In genomic region chr7:130572821-130573220, GRCm38 (mm10) we compare ENCODE assay signal across 8 mouse cellular contexts. TPM values are rescaled to one million over a fixed set of nuclear protein-coding genes. Genes with fewer than 3 reads are reported as not detected.
DNase-seq lines count a peak whose midpoint lies in the region; ATAC-seq lines count a peak whose summit lies in the region.

TSS of gene Nsmce4a (minus strand) at chr7:130573118.

- no peak for DNase-seq in urinary bladder, adult 2 months (ENCODE audit: low spot score)
- DNase-seq in urinary bladder, postnatal 36 days (ENCODE audit: low spot score in 2 of 2): no peak
- DNase-seq in forebrain, embryonic 11.5 days (ENCODE audit: low spot score): no peak
- DNase-seq in heart, postnatal 25 days (ENCODE audit: low spot score): no peak
- no peak for DNase-seq in right cerebral cortex, postnatal 4 days
- DNase-seq in frontal cortex, postnatal 10 days (ENCODE audit: low spot score in 2 of 2): no peak

- WGBS in forebrain, embryonic 11.5 days: 91% methylated on average over 8 of the region's 11 CpGs
- 63% methylated on average over 10 of the region's 11 CpGs for WGBS in limb, embryonic 12.5 days

- no peak within 1 kb of the TSS for H3K4me2 ChIP-seq in forebrain, embryonic 11.5 days (ENCODE audit: low read depth, low read length, severe bottlenecking)
- no peak within 1 kb of the TSS for H3K4me2 ChIP-seq in limb, embryonic 12.5 days

- no peaks in the 10 kb centered on the region for H3K36me3 ChIP-seq in forebrain, embryonic 11.5 days (ENCODE audit: control insufficient read depth, insufficient read depth, low read length)
- no peaks in the 10 kb centered on the region for H3K36me3 ChIP-seq in limb, embryonic 12.5 days

- H3K27ac ChIP-seq in forebrain, embryonic 11.5 days (ENCODE audit: low read depth, low read length): no peak within 1 kb of the TSS
- H3K27ac ChIP-seq in limb, embryonic 12.5 days: no peak within 1 kb of the TSS

- no peak within 1 kb of the TSS for H3K4me3 ChIP-seq in forebrain, embryonic 11.5 days (ENCODE audit: low read depth, low read length)
- no peak within 1 kb of the TSS for H3K4me3 ChIP-seq in limb, embryonic 12.5 days (replicated peaks)

- no peak within 1 kb of the TSS for H3K9ac ChIP-seq in forebrain, embryonic 11.5 days (ENCODE audit: low read length)
- no peak within 1 kb of the TSS for H3K9ac ChIP-seq in limb, embryonic 12.5 days (replicated peaks)

- H3K9me3 ChIP-seq in forebrain, embryonic 11.5 days (ENCODE audit: control insufficient read depth, low read length): no peaks in the 10 kb centered on the region
- no peaks in the 10 kb centered on the region for H3K9me3 ChIP-seq in limb, embryonic 12.5 days

- intact Hi-C loops in heart, postnatal 25 days (cut with DNase I): no loop called here

- H3K4me1 ChIP-seq in forebrain, embryonic 11.5 days (replicated peaks; ENCODE audit: control insufficient read depth, insufficient read depth, low read length): peaks cover 3% of the 10 kb centered on the region; the same call in 1 of the 2 replicates
- H3K4me1 ChIP-seq in limb, embryonic 12.5 days (replicated peaks): peaks cover 26% of the 10 kb centered on the region

- ATAC-seq in forebrain, embryonic 11.5 days (replicated peaks; ENCODE audit: low FRiP score): no peak
- no peak for ATAC-seq in limb, embryonic 12.5 days (ENCODE audit: insufficient number of reproducible peaks, insufficient read depth, low FRiP score, low TSS enrichment, low read depth)
- ATAC-seq in neutrophil, adult 5-6 weeks (ENCODE audit: extremely low read depth, insufficient number of reproducible peaks, low FRiP score, poor library complexity, severe bottlenecking): no peak

- no peaks in the 10 kb centered on the region for H3K27me3 ChIP-seq in forebrain, embryonic 11.5 days (ENCODE audit: control insufficient read depth, insufficient read depth, low read length)
- H3K27me3 ChIP-seq in limb, embryonic 12.5 days: no peaks in the 10 kb centered on the region

RNA-seq across cellular contexts. Expression of gene Nsmce4a, which starts in this region (rescaled TPM):
- 61.5 and 65.4 TPM in 2 replicates for polyA plus RNA-seq in urinary bladder, adult 2 months (2012; rRNA removed)
- 211 and 215 TPM in 2 replicates for polyA plus RNA-seq in forebrain, embryonic 11.5 days (2014; fragmentation: Nextera tagmentation; extraction: Ambion mirVana)
- total RNA-seq in heart, postnatal 25 days (2021): 10 to 100 TPM; 38.5 to 46.1 TPM
- polyA plus RNA-seq in limb, embryonic 12.5 days (2016; fragmentation: Nextera tagmentation; extraction: Ambion mirVana): 200 and 213 TPM in 2 replicates
- 155 and 165 TPM in 2 replicates for total RNA-seq in neutrophil, adult 5-6 weeks (2017)
